Mouse (Mus musculus) midbrain, embryonic 11.5 days (tissue): Measurements from ENCODE around the gene Rnf181. TPM values are rescaled to one million over a fixed set of nuclear protein-coding genes. Genes with fewer than 3 reads are reported as not detected.

Experiments
- ATAC-seq: fragments of 200-750 bp; cut with Nextera tagmentation; 2 replicates; pipeline ENCODE4 v1.8.0; 2017; ENCODE audit warnings: moderate TSS enrichment, moderate library complexity; ENCODE audit not compliant: low FRiP score
- DNase-seq: peaks from one replicate; pipeline ENCODE4 v3.0.0; 2015; ENCODE audit warnings: low spot score; ENCODE audit errors: missing footprints
- H3K27ac ChIP-seq: fragments of 300-500 bp; sonication (generic); 2 replicates; pipeline ENCODE4 v1.5.1; 2014; ENCODE audit warnings: low read depth, low read length
- H3K27me3 ChIP-seq: fragments of 300-500 bp; sonication (generic); 2 replicates; pipeline ENCODE4 v1.6.1; 2014; ENCODE audit warnings: mild to moderate bottlenecking, low read length, moderate library complexity, mixed read lengths; ENCODE audit not compliant: control insufficient read depth, insufficient read depth
- H3K36me3 ChIP-seq: fragments of 300-500 bp; sonication (generic); 2 replicates; pipeline ENCODE4 v1.6.1; 2014; ENCODE audit warnings: mild to moderate bottlenecking, low read length, moderate library complexity, mixed read lengths; ENCODE audit not compliant: control insufficient read depth, insufficient read depth
- H3K4me1 ChIP-seq: fragments of 300-500 bp; sonication (generic); 2 replicates; pipeline ENCODE4 v1.6.1; 2014; ENCODE audit warnings: low read length; ENCODE audit not compliant: control insufficient read depth, insufficient read depth
- H3K4me2 ChIP-seq: fragments of 300-500 bp; sonication (generic); 2 replicates; pipeline ENCODE4 v1.6.1; 2014; ENCODE audit warnings: mild to moderate bottlenecking, moderate library complexity
- H3K4me3 ChIP-seq: fragments of 300-500 bp; sonication (generic); 2 replicates; pipeline ENCODE4 v1.5.1; 2014; ENCODE audit warnings: low read depth, low read length
- H3K9ac ChIP-seq: fragments of 300-500 bp; sonication (generic); 2 replicates; pipeline ENCODE4 v1.6.1; 2014; ENCODE audit warnings: low read length
- H3K9me3 ChIP-seq: fragments of 300-500 bp; sonication (generic); 2 replicates; pipeline ENCODE4 v1.6.1; 2016; ENCODE audit warnings: low read length; ENCODE audit not compliant: control insufficient read depth
- WGBS: fragments of 180-500 bp; shearing (Covaris S2); extraction: QIAGEN DNeasy Blood & Tissue Kit; methylation state at CpG from one replicate; pipeline ENCODE4 v1.1.7; 2014; 5-methylcytosine and 5-hydroxymethylcytosine counted together
- polyA plus RNA-seq: library from polyadenylated mRNA; unstranded; fragments of >200 nt; fragmentation: Nextera tagmentation; extraction: Ambion mirVana; gene quantifications from 2 replicates; pipeline ENCODE4 v1.2.1, GENCODE M21; 2014

The Rnf181 gene
- polyA plus RNA-seq, 1 experiment from 2014 or later, result 102 TPM

GRCm38 (mm10) chr6:72405356-72405755 is 38.6 kb upstream of the Rnf181 start:
- no peak for ATAC-seq
- Histone ChIP-seq H3K9ac (no peak overlapping the region), H3K36me3 (no peaks in the 10 kb centered on the region), H3K27me3 (no peaks in the 10 kb centered on the region), H3K4me2 (no peak overlapping the region), H3K9me3 (no peaks in the 10 kb centered on the region), H3K4me3 (no peak overlapping the region), H3K27ac (no peak overlapping the region), H3K4me1 (no peaks in the 10 kb centered on the region)
- 78% methylated on average over 7 of the region's 7 CpGs for WGBS
- peak; percentile 64 for DNase-seq

GRCm38 (mm10) chr6:72401875-72402274 is 35.1 kb upstream of the Rnf181 start:
- H3K27ac ChIP-seq, result no peak overlapping the region
- no peaks in the 10 kb centered on the region for H3K4me1 ChIP-seq
- 26% methylated on average over 7 of the region's 7 CpGs for WGBS
- H3K27me3 ChIP-seq, result no peaks in the 10 kb centered on the region
- H3K4me2 ChIP-seq, result no peak overlapping the region
- H3K36me3 ChIP-seq, result no peaks in the 10 kb centered on the region
- DNase-seq, result peak; percentile 97
- 0 out of 2 replicates have a peak, but pooled peaks have one; percentile 35 for ATAC-seq
- H3K9me3 ChIP-seq, result no peaks in the 10 kb centered on the region
- H3K4me3 ChIP-seq, result no peak overlapping the region
- H3K9ac ChIP-seq, result no peak overlapping the region

- Histone ChIP-seq H3K27me3 (no peaks in the 10 kb centered on the region), H3K4me3 (no peak overlapping the region), H3K9ac (no peak overlapping the region), H3K36me3 (no peaks in the 10 kb centered on the region), H3K27ac (no peak overlapping the region), H3K9me3 (no peaks in the 10 kb centered on the region), H3K4me2 (no peak overlapping the region), H3K4me1 (no peaks in the 10 kb centered on the region)
- ATAC-seq (no peak), DNase-seq (peak; percentile 72)
- WGBS, result 53% methylated on average over 2 of the region's 2 CpGs
Measured at GRCm38 (mm10) chr6:72399967-72400366, 33.2 kb upstream of the Rnf181 start.

GRCm38 (mm10) chr6:72396837-72397251 is 30.1 kb upstream of the Rnf181 start:
- H3K4me3 ChIP-seq, result no peak overlapping the region
- 81% methylated on average over 10 of the region's 10 CpGs for WGBS
- H3K9me3 ChIP-seq, result no peaks in the 10 kb centered on the region
- H3K9ac ChIP-seq, result no peak overlapping the region
- no peak overlapping the region for H3K27ac ChIP-seq
- DNase-seq, result peak; percentile 69
- H3K36me3 ChIP-seq, result no peaks in the 10 kb centered on the region
- no peaks in the 10 kb centered on the region for H3K4me1 ChIP-seq
- no peak for ATAC-seq
- no peaks in the 10 kb centered on the region for H3K27me3 ChIP-seq
- H3K4me2 ChIP-seq, result no peak overlapping the region

GRCm38 (mm10) chr6:72392341-72392740 is 25.6 kb upstream of the Rnf181 start:
- H3K27me3 ChIP-seq, result no peaks in the 10 kb centered on the region

GRCm38 (mm10) chr6:72390795-72391521 is 24.2 kb upstream of the Rnf181 start:
- Histone ChIP-seq H3K9ac (peak overlapping the region; percentile 70), H3K36me3 (no peaks in the 10 kb centered on the region), H3K27me3 (no peaks in the 10 kb centered on the region), H3K4me2 (peak overlapping the region; percentile 51), H3K4me3 (peak overlapping the region; percentile 27), H3K4me1 (peaks cover 7% of the 10 kb centered on the region), H3K9me3 (no peaks in the 10 kb centered on the region), H3K27ac (no peak overlapping the region)
- DNase-seq (peak; percentile 85), ATAC-seq (peak; percentile 35; the same call in 1 of the 2 replicates)
- WGBS, result 12% methylated on average over 11 of the region's 12 CpGs

More at GRCm38 (mm10) chr6:72392341-72392740, 25.6 kb upstream of the Rnf181 start:
- no peak overlapping the region for H3K27ac ChIP-seq
- H3K4me1 ChIP-seq, result peaks cover 7% of the 10 kb centered on the region
- H3K36me3 ChIP-seq, result no peaks in the 10 kb centered on the region
- no peak overlapping the region for H3K4me3 ChIP-seq
- no peak overlapping the region for H3K9ac ChIP-seq
- ATAC-seq (no peak), DNase-seq (no peak)
- no peak overlapping the region for H3K4me2 ChIP-seq
- H3K9me3 ChIP-seq, result no peaks in the 10 kb centered on the region
- 83% methylated on average over 5 of the region's 5 CpGs for WGBS

GRCm38 (mm10) chr6:72389941-72390771 is 23.4 kb upstream of the Rnf181 start, which contains the start of gene Vamp8:
Gene Vamp8 (minus strand): TSS chr6:72390703.
- ATAC-seq, result peak; percentile 58
- Histone ChIP-seq H3K4me1 (peaks cover 7% of the 10 kb centered on the region), H3K27me3 (no peaks in the 10 kb centered on the region), H3K4me3 (peak within 1 kb of the TSS; percentile 27), H3K4me2 (peak within 1 kb of the TSS; percentile 51), H3K9me3 (no peaks in the 10 kb centered on the region), H3K9ac (peak within 1 kb of the TSS; percentile 70), H3K27ac (no peak within 1 kb of the TSS), H3K36me3 (no peaks in the 10 kb centered on the region)
- WGBS, result 2% methylated on average over 33 of the region's 33 CpGs
- DNase-seq, result peak; percentile 97

- H3K4me3 ChIP-seq, result peak overlapping the region; percentile 27
- H3K4me1 ChIP-seq, result peaks cover 7% of the 10 kb centered on the region
- H3K9ac ChIP-seq, result peak overlapping the region; percentile 70
- peak overlapping the region; percentile 51 for H3K4me2 ChIP-seq
- DNase-seq, result no peak
- ATAC-seq, result peak; percentile 35; the same call in 1 of the 2 replicates
- H3K36me3 ChIP-seq, result no peaks in the 10 kb centered on the region
- H3K27me3 ChIP-seq, result no peaks in the 10 kb centered on the region
- no peaks in the 10 kb centered on the region for H3K9me3 ChIP-seq
- no peak overlapping the region for H3K27ac ChIP-seq
- whole genome bisulfite sequencing, result 33% methylated on average over 13 of the region's 13 CpGs
Measured at GRCm38 (mm10) chr6:72389471-72389940, 22.8 kb upstream of the Rnf181 start.
